Mouse (Mus musculus): ENCODE results near the gene S100a5.

- TF ChIP-seq ZC3H11A (IDR thresholded peaks at IDR 0.05; ENCODE audit: low read depth, low read length) (no peak), E2F4 (IDR thresholded peaks at IDR 0.05; ENCODE audit: insufficient replicate concordance, low read depth, low read length) (no peak), ZKSCAN1 (IDR thresholded peaks at IDR 0.05; ENCODE audit: borderline replicate concordance, low read depth, low read length) (no peak), CTCF (conservative IDR thresholded peaks at IDR 0.05 in 1 of 2, IDR thresholded peaks at IDR 0.05 in 1 of 2; ENCODE audit: low read depth in 2 of 2, low read length in 2 of 2) (no peak), BHLHE40 (IDR thresholded peaks at IDR 0.05; ENCODE audit: low read depth, low read length) (no peak), POLR2A (IDR thresholded peaks at IDR 0.05; ENCODE audit: low read depth, low read length) (no peak), SMC3 (IDR thresholded peaks at IDR 0.05; ENCODE audit: low read depth, low read length) (no peak), ETS1 (conservative IDR thresholded peaks at IDR 0.05; ENCODE audit: low read depth, low read length) (no peak), TBP (conservative IDR thresholded peaks at IDR 0.05; ENCODE audit: low read depth, low read length) (no peak), RAD21 (IDR thresholded peaks at IDR 0.05; ENCODE audit: low read depth, low read length) (no peak), MAX (IDR thresholded peaks at IDR 0.05; ENCODE audit: low read length) (no peak), MAFK (IDR thresholded peaks at IDR 0.05; ENCODE audit: insufficient replicate concordance, low read length) (no peak)
Observed at GRCm38 (mm10) chr3:90589390-90589789, 18.9 kb upstream of the S100a5 start.

Data from CH12.LX (cell line).